Mouse (Mus musculus) heart, adult 2 months (tissue): ENCODE results near the gene Cdk5r1.

Source experiments
- CTCF ChIP-seq: fragments of 200-600 bp; IDR thresholded peaks from 2 replicates; pipeline ENCODE4 v1.8.1; 2022; ENCODE audit warnings: antibody characterized with exemption, mild to moderate bottlenecking, moderate library complexity
- EP300 ChIP-seq: fragments of 200-500 bp; IDR thresholded peaks from 2 replicates; pipeline ENCODE4 v1.6.1; 2011; ENCODE audit warnings: low read depth, low read length, control low read depth; ENCODE audit not compliant: insufficient read depth
- POLR2A ChIP-seq: fragments of 200-500 bp; IDR thresholded peaks from 2 replicates; pipeline ENCODE4 v1.6.1; 2011; ENCODE audit warnings: mild to moderate bottlenecking, low read depth, low read length, control low read depth; ENCODE audit not compliant: insufficient read depth

GRCm38 (mm10) chr11:80506483-80506882 lies 29.7 kb downstream of the Cdk5r1 start:
- no peak for TF ChIP-seq CTCF
- TF ChIP-seq POLR2A: no peak
- TF ChIP-seq EP300: no peak
